Mouse (Mus musculus) embryo, embryonic 10 days (tissue): ENCODE results near the gene Olfr980.
"Not testable (repeated sequence)": the region's sequence is repeated elsewhere in the genome, so short reads cannot be mapped to it uniquely, and the experiment has no call there.

Source experiments
- DNase-seq: peaks from one replicate; pipeline ENCODE4 v3.0.0-alpha.2; 2015; ENCODE audit warnings: low spot score

Gene Olfr980

GRCm38 (mm10) chr9:40009482-40009881, at the start of gene Olfr980:
Gene Olfr980, minus strand, starts transcription at chr9:40009582.
- DNase-seq = no peak

GRCm38 (mm10) chr9:40050138-40050537, 40.8 kb upstream of the Olfr980 start:
- DNase-seq = no peak

- DNase-seq = no peak
Measured at GRCm38 (mm10) chr9:40021164-40021563, 11.8 kb upstream of the Olfr980 start, which contains the start of gene Olfr981. Gene Olfr981, plus strand, starts transcription at chr9:40021464.

GRCm38 (mm10) chr9:40003365-40003764, 6.0 kb downstream of the Olfr980 start, which contains the start of gene Olfr979:
Gene Olfr979, minus strand, starts transcription at chr9:40003465.
- no peak for DNase-seq

- DNase-seq = no peak
Measured at GRCm38 (mm10) chr9:39991813-39992212, 17.6 kb downstream of the Olfr980 start, which contains the start of gene Olfr978. Gene Olfr978, plus strand, starts transcription at chr9:39992113.

GRCm38 (mm10) chr9:39976581-39977145, 32.7 kb downstream of the Olfr980 start:
- not testable (repeated sequence) for DNase-seq

- not testable (repeated sequence) for DNase-seq
Measured at GRCm38 (mm10) chr9:39961033-39961432, 48.3 kb downstream of the Olfr980 start, which contains the start of gene Olfr976. Gene Olfr976, minus strand, starts transcription at chr9:39961133.
